Mouse (Mus musculus): ENCODE measurements at regions not wholly inside any gene's neighbourhood (a gene's known extent, or its start where the extent isn't known, plus 50 kb on each side); places are given as distances from the start of the nearest gene placed in this dataset.
"Not testable (repeated sequence)": the region's sequence is repeated elsewhere in the genome, so short reads cannot be mapped to it uniquely, and the experiment has no call there.

- DNase-seq, result no peak
Measured at GRCm38 (mm10) chrX:18960465-18960864, 499.3 kb upstream of the 4930578C19Rik start.

GRCm38 (mm10) chrX:18942612-18943011, 481.4 kb upstream of the 4930578C19Rik start:
- DNase-seq, result no peak

- DNase-seq, result no peak
Measured at GRCm38 (mm10) chrX:18933340-18933739, 472.1 kb upstream of the 4930578C19Rik start.

GRCm38 (mm10) chrX:18923084-18923483, 461.9 kb upstream of the 4930578C19Rik start:
- DNase-seq, result no peak

GRCm38 (mm10) chrX:18921366-18922092, 460.3 kb upstream of the 4930578C19Rik start:
- DNase-seq, result no peak

GRCm38 (mm10) chrX:18882784-18883171, 421.6 kb upstream of the 4930578C19Rik start:
- no peak for DNase-seq

GRCm38 (mm10) chrX:18882088-18882783, 421.0 kb upstream of the 4930578C19Rik start:
- DNase-seq, result peak; percentile 52

GRCm38 (mm10) chrX:18875734-18876133, 414.5 kb upstream of the 4930578C19Rik start:
- no peak for DNase-seq

GRCm38 (mm10) chrX:18874051-18874450, 412.9 kb upstream of the 4930578C19Rik start:
- peak; percentile 3 for DNase-seq

GRCm38 (mm10) chrX:18838668-18839067, 377.5 kb upstream of the 4930578C19Rik start:
- DNase-seq, result no peak

GRCm38 (mm10) chrX:18824971-18825370, 363.8 kb upstream of the 4930578C19Rik start:
- not testable (repeated sequence) for DNase-seq

GRCm38 (mm10) chrX:18814441-18814973, 353.3 kb upstream of the 4930578C19Rik start:
- DNase-seq, result no peak
